Mouse (Mus musculus) midbrain, embryonic 12.5 days (tissue): Measurements from ENCODE around the gene Gm37240. TPM values are rescaled to one million over a fixed set of nuclear protein-coding genes. Genes with fewer than 3 reads are reported as not detected.

Source experiments
- ATAC-seq: fragments of 200-750 bp; cut with Nextera tagmentation; 2 replicates; pipeline ENCODE4 v1.8.0; 2017; ENCODE audit warnings: low read depth, moderate TSS enrichment, moderate library complexity; ENCODE audit not compliant: low FRiP score
- H3K27ac ChIP-seq: fragments of 300-500 bp; sonication (generic); replicated peaks from 2 replicates; pipeline ENCODE4 v1.5.1; 2016; ENCODE audit warnings: mild to moderate bottlenecking
- H3K27me3 ChIP-seq: fragments of 300-500 bp; sonication (generic); 2 replicates; pipeline ENCODE4 v1.6.1; 2016; ENCODE audit warnings: mild to moderate bottlenecking
- H3K36me3 ChIP-seq: fragments of 300-500 bp; sonication (generic); 2 replicates; pipeline ENCODE4 v1.6.1; 2016
- H3K4me1 ChIP-seq: fragments of 300-500 bp; sonication (generic); 2 replicates; pipeline ENCODE4 v1.6.1; 2016
- H3K4me2 ChIP-seq: fragments of 300-500 bp; sonication (generic); replicated peaks from 2 replicates; pipeline ENCODE4 v1.6.1; 2016; ENCODE audit warnings: mild to moderate bottlenecking, moderate library complexity
- H3K4me3 ChIP-seq: fragments of 300-500 bp; sonication (generic); 2 replicates; pipeline ENCODE4 v1.5.1; 2016; ENCODE audit warnings: mild to moderate bottlenecking
- H3K9ac ChIP-seq: fragments of 300-500 bp; sonication (generic); replicated peaks from 2 replicates; pipeline ENCODE4 v1.6.1; 2016; ENCODE audit warnings: mild to moderate bottlenecking, moderate library complexity
- H3K9me3 ChIP-seq: fragments of 300-500 bp; sonication (generic); 2 replicates; pipeline ENCODE4 v1.6.1; 2016; ENCODE audit warnings: mild to moderate bottlenecking
- WGBS: fragments of 180-500 bp; shearing (Covaris S2); methylation state at CpG from one replicate; pipeline ENCODE4 v1.1.7; 2016; 5-methylcytosine and 5-hydroxymethylcytosine counted together
- polyA plus RNA-seq: library from polyadenylated mRNA; unstranded; fragments of >200 nt; fragmentation: Nextera tagmentation; extraction: Ambion mirVana; gene quantifications from 2 replicates; pipeline ENCODE4 v1.2.1, GENCODE M21; 2016

Gene Gm37240
- polyA plus RNA-seq, 1 experiment from 2014 or later: 0.96 TPM

DNA sequence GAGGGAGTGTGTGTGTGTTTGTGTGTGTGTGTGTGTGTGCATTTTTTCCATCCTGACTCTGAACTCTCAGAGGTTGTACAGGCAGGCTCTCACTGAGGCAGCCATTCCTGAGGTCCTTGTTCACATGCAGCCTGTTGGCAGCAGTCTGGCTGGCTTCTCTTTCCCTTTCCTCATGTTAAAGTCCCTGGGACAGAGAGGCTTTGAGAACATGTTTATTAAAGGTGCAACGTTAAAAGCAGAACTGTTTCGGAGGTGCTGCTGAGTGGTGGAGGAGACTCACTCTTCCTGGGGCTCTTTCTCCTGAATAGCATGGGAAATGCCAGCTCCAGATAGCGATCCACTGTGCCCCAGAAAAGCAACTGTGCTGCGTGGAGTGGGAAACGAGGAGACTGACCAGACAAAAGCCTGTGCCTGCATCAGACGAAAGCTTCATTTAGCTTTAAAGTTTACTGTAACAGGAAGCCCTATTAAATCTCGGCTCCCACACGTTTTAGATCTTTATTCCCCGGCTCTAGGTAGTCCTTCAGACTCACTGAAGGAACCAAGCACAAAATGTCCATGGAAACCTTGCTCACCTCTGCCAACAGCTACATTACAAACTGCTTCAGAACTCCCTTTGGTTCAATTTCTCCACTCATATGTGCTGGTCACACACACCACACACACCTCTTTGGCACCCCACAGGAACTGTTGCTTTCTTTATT is 45.0 kb downstream of the Gm37240 start:
- Histone ChIP-seq H3K36me3 (no peaks in the 10 kb centered on the region), H3K4me2 (no peak overlapping the region), H3K4me3 (no peak overlapping the region), H3K27me3 (no peaks in the 10 kb centered on the region), H3K4me1 (no peaks in the 10 kb centered on the region), H3K9ac (no peak overlapping the region), H3K27ac (no peak overlapping the region), H3K9me3 (no peaks in the 10 kb centered on the region)
- no peak for ATAC-seq
- WGBS: 59% methylated on average over 9 of the region's 9 CpGs

DNA sequence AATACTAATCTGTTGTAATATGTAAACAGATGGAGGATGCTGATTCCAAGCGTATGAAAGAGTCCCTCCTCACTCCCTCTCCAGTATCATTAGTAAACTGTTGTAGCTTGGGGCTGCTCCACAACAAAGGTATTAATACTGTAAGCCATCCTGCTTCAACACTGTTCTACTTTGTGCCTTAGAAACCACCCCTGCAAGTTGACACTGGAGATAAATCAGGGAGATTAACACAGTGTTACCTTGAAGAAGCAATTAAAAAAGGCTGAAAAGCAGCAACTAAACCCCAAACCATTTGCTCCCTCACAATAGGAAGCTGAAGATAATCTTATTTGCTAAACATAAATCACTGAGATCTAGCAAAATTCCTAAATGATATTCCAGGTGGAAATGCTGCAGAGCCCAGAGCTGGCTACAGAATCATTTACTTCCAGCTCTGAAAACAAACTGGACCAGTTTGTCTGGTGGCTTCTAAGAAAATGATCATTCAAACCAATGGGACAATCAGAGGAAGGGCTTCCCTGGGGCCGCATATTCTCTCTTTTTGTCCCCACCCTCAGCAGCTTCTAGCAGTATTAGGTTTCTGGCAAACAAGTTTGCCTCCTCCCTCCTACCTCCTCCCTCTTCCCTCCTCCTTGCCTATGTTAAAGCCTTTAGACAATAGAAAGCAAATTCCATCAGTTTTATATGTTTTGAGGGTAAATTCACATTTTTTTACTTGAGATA is 45.7 kb downstream of the Gm37240 start:
- no peaks in the 10 kb centered on the region for H3K9me3 ChIP-seq
- no peaks in the 10 kb centered on the region for H3K4me1 ChIP-seq
- H3K27ac ChIP-seq: no peak overlapping the region
- H3K4me2 ChIP-seq: no peak overlapping the region
- no peak for ATAC-seq
- H3K4me3 ChIP-seq: no peak overlapping the region
- 26% methylated on average over 2 of the region's 2 CpGs for WGBS
- no peaks in the 10 kb centered on the region for H3K36me3 ChIP-seq
- H3K27me3 ChIP-seq: no peaks in the 10 kb centered on the region
- H3K9ac ChIP-seq: no peak overlapping the region

DNA sequence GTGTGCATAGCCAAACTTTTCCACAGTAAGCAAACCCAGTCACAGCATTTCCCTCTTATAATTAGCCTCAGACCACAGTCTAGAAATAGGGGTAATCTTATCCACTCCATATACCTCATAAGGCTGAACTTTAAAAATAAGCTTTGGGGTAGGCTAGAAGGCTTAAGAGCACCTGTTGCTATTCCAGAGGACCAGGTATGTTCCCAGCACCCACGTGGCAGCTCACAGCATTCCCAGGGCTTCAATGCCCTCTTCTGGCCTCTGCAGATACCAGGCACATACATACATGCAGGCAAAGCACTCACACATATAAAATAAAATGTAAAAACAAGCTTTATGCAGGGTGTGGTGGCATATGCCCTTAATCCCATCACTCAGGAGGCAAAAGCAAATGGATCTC is 53.7 kb downstream of the Gm37240 start:
- no peaks in the 10 kb centered on the region for H3K36me3 ChIP-seq
- no peak overlapping the region for H3K27ac ChIP-seq
- 70% methylated on average over 1 of the region's 1 CpGs for WGBS
- ATAC-seq: no peak
- H3K9me3 ChIP-seq: no peaks in the 10 kb centered on the region
- no peak overlapping the region for H3K9ac ChIP-seq
- H3K4me3 ChIP-seq: no peak overlapping the region
- no peak overlapping the region for H3K4me2 ChIP-seq
- no peaks in the 10 kb centered on the region for H3K27me3 ChIP-seq
- peaks cover 7% of the 10 kb centered on the region; the same call in 1 of the 2 replicates for H3K4me1 ChIP-seq

DNA sequence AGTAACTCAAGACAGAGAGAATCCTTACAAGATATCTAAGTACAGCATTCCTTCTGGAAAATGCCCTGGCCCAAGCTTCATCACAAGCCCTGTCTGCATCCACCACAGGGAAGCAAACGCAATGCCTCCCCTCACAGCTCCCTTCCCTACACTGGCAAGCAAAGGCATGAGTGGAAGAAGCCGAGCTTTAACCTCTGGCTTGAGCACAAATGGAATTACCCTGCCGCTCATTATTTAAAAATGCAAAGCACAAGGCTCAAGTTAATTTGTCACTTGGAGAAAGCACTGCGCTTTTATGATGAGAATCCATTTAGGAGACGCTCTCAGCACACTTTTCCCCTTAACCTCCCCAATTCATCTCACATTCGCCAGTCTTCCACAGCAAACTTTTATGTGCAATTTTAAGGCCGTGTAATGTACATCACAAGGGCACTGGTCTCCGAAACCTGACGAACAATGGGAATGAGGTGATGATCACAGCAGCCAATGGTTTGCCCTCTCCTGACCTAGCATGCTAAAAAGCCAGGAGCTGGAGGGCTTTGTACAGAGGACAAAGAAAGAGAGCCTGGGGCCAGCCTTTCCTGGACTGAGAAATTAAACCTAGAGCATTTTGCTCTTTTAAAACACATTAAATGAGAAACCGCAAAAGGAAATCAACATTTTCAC is 54.7 kb downstream of the Gm37240 start:
- Histone ChIP-seq H3K9me3 (no peaks in the 10 kb centered on the region), H3K27me3 (no peaks in the 10 kb centered on the region), H3K4me2 (no peak overlapping the region), H3K27ac (no peak overlapping the region), H3K9ac (no peak overlapping the region), H3K4me3 (no peak overlapping the region), H3K36me3 (no peaks in the 10 kb centered on the region), H3K4me1 (peaks cover 7% of the 10 kb centered on the region; the same call in 1 of the 2 replicates)
- WGBS: 68% methylated on average over 10 of the region's 10 CpGs
- no peak for ATAC-seq

DNA sequence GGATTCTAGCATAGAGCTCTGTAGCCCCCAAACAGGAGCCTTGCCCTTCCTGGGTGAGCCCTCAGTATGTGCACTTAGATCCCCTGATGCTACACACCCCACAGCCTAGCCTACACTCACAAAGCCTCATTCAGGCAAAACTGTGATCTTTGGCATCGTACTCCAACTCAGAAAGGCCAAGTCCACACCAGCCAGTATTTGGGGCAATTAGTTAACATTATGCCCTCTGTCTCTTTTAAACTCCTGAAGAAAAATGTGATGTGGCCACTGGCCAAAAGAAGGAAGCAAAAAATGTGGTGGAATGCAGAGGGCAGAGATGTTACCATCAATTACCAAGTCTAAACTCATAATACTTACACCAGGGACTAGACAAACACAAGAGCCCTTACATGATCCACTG is 55.5 kb downstream of the Gm37240 start:
- ATAC-seq: no peak
- no peak overlapping the region for H3K4me3 ChIP-seq
- no peaks in the 10 kb centered on the region for H3K36me3 ChIP-seq
- H3K9me3 ChIP-seq: no peaks in the 10 kb centered on the region
- H3K4me1 ChIP-seq: peaks cover 7% of the 10 kb centered on the region; the same call in 1 of the 2 replicates
- WGBS: 97% methylated on average over 1 of the region's 1 CpGs
- H3K4me2 ChIP-seq: no peak overlapping the region
- no peak overlapping the region for H3K27ac ChIP-seq
- no peaks in the 10 kb centered on the region for H3K27me3 ChIP-seq
- no peak overlapping the region for H3K9ac ChIP-seq

DNA sequence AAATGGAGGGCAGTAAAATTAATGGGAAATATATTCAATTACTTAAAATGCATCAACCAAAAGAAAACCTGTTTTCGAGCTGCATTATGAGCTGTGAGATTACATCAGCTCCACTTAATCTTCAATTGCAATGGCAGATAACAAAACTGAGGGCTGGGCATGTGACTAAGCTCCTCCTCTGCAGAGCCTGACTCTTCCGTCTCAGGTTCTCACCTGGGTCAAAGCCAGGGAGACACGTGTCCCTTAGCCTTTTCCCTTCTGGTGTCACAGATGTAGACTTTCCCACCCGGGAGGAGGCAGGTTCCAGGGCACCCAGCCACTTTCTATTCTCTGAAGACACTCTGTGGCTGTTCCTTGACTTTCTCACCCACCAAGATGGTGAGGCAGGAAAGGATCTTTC is 58.3 kb downstream of the Gm37240 start:
- H3K4me1 ChIP-seq: peaks cover 7% of the 10 kb centered on the region; the same call in 1 of the 2 replicates
- no peak for ATAC-seq
- 68% methylated on average over 4 of the region's 4 CpGs for WGBS
- no peaks in the 10 kb centered on the region for H3K27me3 ChIP-seq
- no peak overlapping the region for H3K27ac ChIP-seq
- no peak overlapping the region for H3K4me2 ChIP-seq
- no peak overlapping the region for H3K9ac ChIP-seq
- no peaks in the 10 kb centered on the region for H3K9me3 ChIP-seq
- no peak overlapping the region for H3K4me3 ChIP-seq
- no peaks in the 10 kb centered on the region for H3K36me3 ChIP-seq

DNA sequence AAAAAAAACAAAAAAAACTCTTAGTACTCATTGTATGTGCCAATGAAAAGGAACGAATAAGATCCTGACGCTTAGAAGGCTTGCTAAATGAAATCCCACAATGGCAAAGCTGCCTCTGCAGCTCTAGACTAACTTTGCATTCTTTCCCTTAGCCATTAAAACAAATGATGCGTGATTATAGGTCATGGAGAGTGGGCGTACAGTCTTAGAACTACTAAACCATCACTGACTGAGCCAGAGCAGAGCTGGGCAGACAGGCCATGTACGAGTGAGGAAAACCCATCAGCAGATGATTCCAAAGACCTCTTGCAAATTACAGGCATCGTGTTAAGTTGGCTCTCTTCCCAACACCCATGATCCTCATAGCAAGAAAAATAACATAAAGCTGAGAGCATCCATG is 59.5 kb downstream of the Gm37240 start:
- Histone ChIP-seq H3K4me3 (no peak overlapping the region), H3K9me3 (no peaks in the 10 kb centered on the region), H3K9ac (no peak overlapping the region), H3K4me2 (no peak overlapping the region), H3K36me3 (no peaks in the 10 kb centered on the region), H3K27ac (no peak overlapping the region), H3K4me1 (peaks cover 5% of the 10 kb centered on the region; the same call in 1 of the 2 replicates), H3K27me3 (no peaks in the 10 kb centered on the region)
- 75% methylated on average over 6 of the region's 6 CpGs for WGBS
- ATAC-seq: no peak

DNA sequence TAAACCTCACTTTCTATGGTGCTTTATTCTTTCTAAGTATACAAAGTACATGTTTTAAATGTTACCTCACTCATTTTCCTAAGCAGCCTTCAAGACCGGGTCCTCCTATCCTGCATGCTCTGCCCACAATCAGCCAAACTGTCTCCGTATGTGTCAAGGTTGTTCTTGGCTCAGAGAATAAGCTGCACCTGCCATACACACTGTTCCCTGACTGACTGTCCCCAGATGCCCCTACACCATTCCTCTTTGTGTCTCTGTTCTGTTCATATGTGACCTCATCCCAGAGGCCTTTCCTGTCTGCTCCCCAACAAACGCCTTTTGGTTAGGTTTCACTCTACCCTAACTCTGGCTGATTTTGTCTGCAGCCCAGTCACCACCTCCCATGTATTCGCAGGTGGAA is 60.0 kb downstream of the Gm37240 start:
- ATAC-seq: no peak
- Histone ChIP-seq H3K36me3 (no peaks in the 10 kb centered on the region), H3K4me2 (no peak overlapping the region), H3K27ac (no peak overlapping the region), H3K9ac (no peak overlapping the region), H3K9me3 (no peaks in the 10 kb centered on the region), H3K4me3 (no peak overlapping the region), H3K27me3 (no peaks in the 10 kb centered on the region), H3K4me1 (no peaks in the 10 kb centered on the region)
- 81% methylated on average over 4 of the region's 4 CpGs for WGBS

DNA sequence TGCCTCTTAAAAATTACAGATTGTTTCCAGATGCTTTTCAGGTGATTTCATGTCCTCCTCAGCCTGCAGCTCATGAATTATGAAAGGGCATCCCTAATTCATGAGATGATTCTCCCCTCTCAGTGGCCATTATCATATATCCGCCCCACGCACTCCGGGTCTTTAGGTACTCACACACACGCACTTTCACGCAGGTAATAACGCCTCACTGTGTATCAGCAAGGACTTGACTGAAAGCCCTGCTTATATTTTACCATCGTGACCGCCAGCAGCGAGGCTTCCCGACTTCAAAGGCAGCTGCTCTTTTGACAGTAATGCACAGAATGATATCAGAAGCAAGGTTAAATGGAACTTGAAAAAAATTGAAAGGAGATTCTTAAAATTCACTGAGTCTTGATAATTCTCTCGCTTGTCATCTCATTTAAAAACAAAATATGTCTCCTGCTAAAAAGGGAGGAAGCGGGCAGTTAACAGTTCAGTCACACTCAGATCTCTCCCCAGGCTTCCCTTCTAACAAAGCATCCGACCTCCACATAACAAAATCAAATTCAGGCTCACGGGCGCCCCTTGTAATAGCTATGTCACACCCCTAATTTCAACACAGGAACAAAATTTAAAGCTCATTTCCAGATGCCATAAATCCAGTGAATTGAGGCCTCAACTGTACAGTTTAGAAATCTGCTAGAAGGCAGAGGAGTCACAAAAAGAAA is 66.3 kb downstream of the Gm37240 start:
- Histone ChIP-seq H3K9ac (no peak overlapping the region), H3K4me3 (no peak overlapping the region), H3K27me3 (no peaks in the 10 kb centered on the region), H3K36me3 (no peaks in the 10 kb centered on the region), H3K27ac (no peak overlapping the region), H3K4me1 (no peaks in the 10 kb centered on the region), H3K9me3 (no peaks in the 10 kb centered on the region), H3K4me2 (no peak overlapping the region)
- no peak for ATAC-seq
- 75% methylated on average over 15 of the region's 15 CpGs for WGBS

DNA sequence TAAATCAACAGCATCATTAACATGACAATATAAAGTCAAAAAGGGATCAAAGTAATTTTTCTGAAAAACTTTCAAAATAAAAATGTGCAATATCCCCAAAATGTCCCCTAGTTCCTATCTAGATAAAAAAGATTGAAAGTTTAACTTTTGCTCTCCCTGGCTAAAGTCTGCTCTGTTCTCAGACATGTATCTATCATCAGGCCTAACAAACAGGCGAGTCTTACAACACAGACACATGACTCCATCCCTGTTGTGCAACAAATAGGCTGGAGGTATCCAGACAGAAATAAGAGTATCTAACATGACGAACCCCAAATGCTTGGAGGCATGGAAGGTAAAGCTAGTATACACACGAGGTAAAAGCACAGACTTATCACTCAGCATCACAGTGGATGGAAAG is 68.0 kb downstream of the Gm37240 start:
- Histone ChIP-seq H3K4me1 (no peaks in the 10 kb centered on the region), H3K27ac (no peak overlapping the region), H3K4me2 (no peak overlapping the region), H3K4me3 (no peak overlapping the region), H3K9me3 (no peaks in the 10 kb centered on the region), H3K36me3 (no peaks in the 10 kb centered on the region), H3K27me3 (no peaks in the 10 kb centered on the region), H3K9ac (no peak overlapping the region)
- no peak for ATAC-seq
- 83% methylated on average over 3 of the region's 3 CpGs for WGBS

DNA sequence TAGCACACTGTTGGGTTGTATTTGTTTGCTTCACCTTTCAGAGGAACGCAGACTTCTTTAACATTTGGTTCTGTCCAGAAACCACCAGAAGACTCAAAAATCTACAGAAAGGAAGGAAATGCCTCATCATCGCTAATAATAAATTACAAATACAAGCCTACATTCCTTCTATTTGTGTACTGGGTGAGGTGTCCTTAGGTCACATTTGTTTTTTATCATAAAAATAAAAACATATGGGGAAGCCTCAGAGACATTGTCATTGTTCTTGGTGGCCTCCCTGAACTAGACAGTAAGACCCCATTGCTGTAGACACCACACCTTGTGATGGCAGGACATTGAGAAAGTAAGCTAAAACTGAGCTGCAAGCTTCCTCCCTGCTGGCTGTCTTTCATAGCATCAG is 70.1 kb downstream of the Gm37240 start, which contains the start of gene Fam160a1:
Gene Fam160a1 (minus strand): TSS at position 101 of the 400 bp plus-strand sequence.
- Histone ChIP-seq H3K9ac (no peak within 1 kb of the TSS), H3K9me3 (no peaks in the 10 kb centered on the region), H3K4me1 (no peaks in the 10 kb centered on the region), H3K27ac (no peak within 1 kb of the TSS), H3K4me2 (no peak within 1 kb of the TSS), H3K27me3 (no peaks in the 10 kb centered on the region), H3K36me3 (no peaks in the 10 kb centered on the region), H3K4me3 (no peak within 1 kb of the TSS)
- ATAC-seq: no peak
- 89% methylated on average over 2 of the region's 2 CpGs for WGBS

DNA sequence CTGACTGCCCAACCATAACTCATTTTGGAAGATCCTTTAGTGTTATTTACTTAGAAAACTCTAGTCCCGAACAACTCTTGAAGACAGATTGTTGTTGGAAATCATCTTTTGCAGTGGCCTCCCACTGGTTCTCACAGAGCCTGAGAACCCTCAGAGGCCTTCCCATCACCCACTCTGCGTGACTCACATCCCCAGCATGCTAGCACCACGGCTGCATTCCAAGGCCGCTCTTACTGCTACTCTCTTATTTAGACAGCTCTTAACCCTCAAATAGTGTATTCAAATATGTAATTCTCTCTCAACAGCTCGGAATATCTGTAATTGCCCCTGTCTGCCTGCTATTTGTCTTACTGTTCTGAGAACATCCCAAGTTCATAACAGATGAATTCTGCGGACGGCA is 73.1 kb downstream of the Gm37240 start:
- WGBS: 74% methylated on average over 7 of the region's 7 CpGs
- no peaks in the 10 kb centered on the region for H3K9me3 ChIP-seq
- H3K4me2 ChIP-seq: no peak overlapping the region
- H3K9ac ChIP-seq: no peak overlapping the region
- no peaks in the 10 kb centered on the region for H3K27me3 ChIP-seq
- H3K4me3 ChIP-seq: no peak overlapping the region
- no peak for ATAC-seq
- H3K4me1 ChIP-seq: no peaks in the 10 kb centered on the region
- no peak overlapping the region for H3K27ac ChIP-seq
- no peaks in the 10 kb centered on the region for H3K36me3 ChIP-seq
